Mouse (Mus musculus) hindbrain, embryonic 12.5 days (tissue): ENCODE measurements around the gene Dok7. TPM values are rescaled to one million over a fixed set of nuclear protein-coding genes. Genes with fewer than 3 reads are reported as not detected.

Experiments
- ATAC-seq: fragments of 200-750 bp; cut with Nextera tagmentation; 2 replicates; pipeline ENCODE4 v1.8.0; 2017; ENCODE audit warnings: moderate TSS enrichment; ENCODE audit not compliant: low FRiP score
- H3K27ac ChIP-seq: fragments of 300-500 bp; sonication (generic); 2 replicates; pipeline ENCODE4 v1.5.1; 2016; ENCODE audit warnings: mild to moderate bottlenecking
- H3K27me3 ChIP-seq: fragments of 300-500 bp; sonication (generic); 2 replicates; pipeline ENCODE4 v1.6.1; 2016; ENCODE audit warnings: mild to moderate bottlenecking
- H3K36me3 ChIP-seq: fragments of 300-500 bp; sonication (generic); 2 replicates; pipeline ENCODE4 v1.6.1; 2016; ENCODE audit warnings: mild to moderate bottlenecking
- H3K4me1 ChIP-seq: fragments of 300-500 bp; sonication (generic); 2 replicates; pipeline ENCODE4 v1.6.1; 2016
- H3K4me2 ChIP-seq: fragments of 300-500 bp; sonication (generic); replicated peaks from 2 replicates; pipeline ENCODE4 v1.6.1; 2016; ENCODE audit warnings: mild to moderate bottlenecking
- H3K4me3 ChIP-seq: fragments of 300-500 bp; sonication (generic); 2 replicates; pipeline ENCODE4 v1.5.1; 2016; ENCODE audit warnings: mild to moderate bottlenecking
- H3K9ac ChIP-seq: fragments of 300-500 bp; sonication (generic); 2 replicates; pipeline ENCODE4 v1.6.1; 2016; ENCODE audit warnings: mild to moderate bottlenecking, moderate library complexity
- H3K9me3 ChIP-seq: fragments of 300-500 bp; sonication (generic); replicated peaks from 2 replicates; pipeline ENCODE4 v1.6.1; 2016; ENCODE audit warnings: mild to moderate bottlenecking
- WGBS: fragments of 180-500 bp; shearing (Covaris S2); methylation state at CpG from one replicate; pipeline ENCODE4 v1.1.7; 2016; 5-methylcytosine and 5-hydroxymethylcytosine counted together
- polyA plus RNA-seq: library from polyadenylated mRNA; unstranded; fragments of >200 nt; fragmentation: Nextera tagmentation; extraction: Ambion mirVana; gene quantifications from 2 replicates; pipeline ENCODE4 v1.2.1, GENCODE M21; 2016

Gene Dok7
- polyA plus RNA-seq, 1 experiment from 2014 or later: 1.5 TPM

DNA sequence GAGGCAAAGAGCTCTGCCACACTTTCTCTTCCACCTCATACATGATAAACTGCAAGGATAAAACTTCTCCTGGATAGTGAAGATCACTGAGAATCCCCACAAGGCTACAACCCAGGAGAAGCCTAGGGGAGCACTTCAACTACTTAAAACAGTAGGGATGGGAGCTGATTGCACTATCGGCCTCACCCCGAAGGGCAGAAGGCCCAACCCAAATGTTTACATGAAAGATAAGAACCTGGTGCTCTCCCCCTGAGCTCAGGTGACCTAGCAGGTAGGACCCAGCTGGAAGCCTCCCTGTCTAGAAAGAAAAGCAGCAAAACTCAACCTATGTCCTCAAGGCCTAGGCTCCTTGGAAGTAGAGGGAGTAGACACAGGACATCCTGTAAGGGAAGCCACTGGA lies 47.0 kb downstream of the Dok7 start:
- peaks cover 41% of the 10 kb centered on the region for H3K36me3 ChIP-seq
- 0 out of 2 replicates have a peak overlapping the region, but pooled peaks have one; percentile 61 for H3K4me3 ChIP-seq
- H3K4me2 ChIP-seq: peak overlapping the region; percentile 74
- no peak overlapping the region for H3K27ac ChIP-seq
- no peak overlapping the region for H3K9ac ChIP-seq
- H3K27me3 ChIP-seq: no peaks in the 10 kb centered on the region
- ATAC-seq: no peak
- H3K9me3 ChIP-seq: no peaks in the 10 kb centered on the region
- WGBS: 91% methylated on average over 2 of the region's 2 CpGs
- peaks cover 24% of the 10 kb centered on the region for H3K4me1 ChIP-seq

DNA sequence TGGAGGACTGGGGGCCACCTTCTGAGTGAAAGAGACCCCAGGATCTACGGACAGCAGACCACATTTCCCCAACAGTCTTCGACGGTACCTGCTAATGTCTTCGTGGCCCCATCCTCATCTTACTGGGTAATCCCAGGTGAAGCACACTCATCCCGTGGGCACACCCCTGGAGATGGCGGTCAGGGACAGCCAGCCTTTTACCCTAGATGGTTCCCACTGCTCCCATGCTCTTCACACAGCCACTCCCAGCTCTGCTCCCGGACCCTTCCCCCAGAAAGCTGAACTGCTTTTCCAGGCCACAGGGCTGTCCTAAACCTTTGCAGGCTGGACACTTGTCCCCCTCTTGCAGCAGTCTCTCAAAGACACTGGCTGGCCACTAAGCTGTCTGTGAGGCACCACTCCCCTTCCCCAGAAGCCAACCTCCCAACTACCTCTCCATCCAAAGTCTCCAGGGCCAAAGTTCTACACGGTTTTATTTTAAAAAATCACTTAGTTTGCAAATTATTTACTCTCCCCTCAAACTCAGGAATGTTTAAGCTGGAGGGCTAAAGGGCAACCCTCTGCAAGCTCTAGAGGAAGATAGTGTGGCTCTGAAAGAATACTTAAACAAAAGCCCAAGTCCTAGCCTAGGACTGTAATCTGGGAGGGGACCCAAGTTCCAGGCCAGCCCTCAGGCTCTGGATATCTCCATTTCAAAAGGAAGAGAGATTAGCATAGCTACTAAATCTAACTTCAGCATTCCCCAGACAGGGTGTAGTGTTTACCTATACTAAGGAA lies 47.8 kb downstream of the Dok7 start:
- 68% methylated on average over 8 of the region's 8 CpGs for WGBS
- H3K27ac ChIP-seq: no peak overlapping the region
- peaks cover 24% of the 10 kb centered on the region for H3K4me1 ChIP-seq

DNA sequence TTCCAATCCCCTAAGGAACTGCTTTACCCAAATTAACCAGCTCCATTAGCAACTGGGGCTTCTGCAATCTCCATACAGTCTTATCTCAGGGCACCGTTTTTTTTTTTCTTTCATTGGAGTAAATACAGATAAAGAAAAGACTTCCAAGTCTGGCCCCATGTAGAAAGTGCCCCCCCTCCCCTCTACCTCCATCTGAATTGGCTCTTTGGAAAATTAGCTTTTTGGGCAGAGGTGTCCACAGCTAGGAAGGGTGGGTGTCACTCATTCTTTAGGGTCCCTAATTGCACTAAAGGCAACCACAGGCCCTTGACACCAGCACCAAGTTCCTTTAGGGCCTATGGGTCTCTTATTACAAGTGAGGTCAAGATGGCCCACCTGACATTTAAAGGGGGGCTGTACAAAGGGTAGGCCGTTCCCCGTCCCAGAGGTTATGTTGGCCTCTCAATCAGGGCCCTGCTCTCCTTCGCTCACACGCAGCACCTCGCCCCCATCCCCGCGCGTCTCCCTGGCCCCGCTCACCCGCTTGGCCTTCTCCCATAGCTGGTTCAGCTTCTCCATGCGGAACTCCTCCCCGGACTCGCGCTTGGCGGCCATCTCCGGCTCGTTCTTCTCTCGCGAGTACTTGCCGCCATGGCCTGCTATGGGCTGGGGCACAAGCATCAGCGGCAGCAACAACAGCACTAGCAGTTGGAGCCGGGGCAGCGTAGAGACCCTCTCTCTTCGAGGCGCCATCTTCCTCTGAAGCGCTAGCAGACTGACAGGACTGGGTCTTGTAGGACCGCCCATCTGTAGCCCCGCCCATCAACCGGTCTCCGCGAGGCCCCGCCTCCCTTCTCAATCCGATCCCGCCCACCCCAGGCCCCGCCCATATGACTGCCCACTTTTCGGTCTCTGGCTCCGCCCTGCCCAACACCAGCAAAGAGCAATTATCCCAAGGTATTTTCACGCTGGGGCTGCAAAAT lies 48.7 kb downstream of the Dok7 start, which contains the start of gene Lrpap1:
Gene Lrpap1 (minus strand): TSS at position 807 of the 962 bp plus-strand sequence.
- under 1% methylated on average over 33 of the region's 39 CpGs for WGBS
- Histone ChIP-seq H3K4me1 (peaks cover 24% of the 10 kb centered on the region), H3K36me3 (peaks cover 24% of the 10 kb centered on the region), H3K9me3 (no peaks in the 10 kb centered on the region), H3K27me3 (no peaks in the 10 kb centered on the region), H3K27ac (peak within 1 kb of the TSS; percentile 82), H3K4me3 (peak within 1 kb of the TSS; percentile 61), H3K4me2 (peak within 1 kb of the TSS; percentile 74), H3K9ac (peak within 1 kb of the TSS; percentile 82)
- peak; percentile 96 for ATAC-seq

More for the DNA sequence above, 47.8 kb downstream of the Dok7 start:
- H3K4me3 ChIP-seq: peak overlapping the region; percentile 61
- H3K9me3 ChIP-seq: no peaks in the 10 kb centered on the region
- peaks cover 33% of the 10 kb centered on the region for H3K36me3 ChIP-seq
- H3K4me2 ChIP-seq: peak overlapping the region; percentile 74
- H3K9ac ChIP-seq: peak overlapping the region; percentile 82; the same call in 1 of the 2 replicates
- ATAC-seq: no peak
- H3K27me3 ChIP-seq: no peaks in the 10 kb centered on the region

DNA sequence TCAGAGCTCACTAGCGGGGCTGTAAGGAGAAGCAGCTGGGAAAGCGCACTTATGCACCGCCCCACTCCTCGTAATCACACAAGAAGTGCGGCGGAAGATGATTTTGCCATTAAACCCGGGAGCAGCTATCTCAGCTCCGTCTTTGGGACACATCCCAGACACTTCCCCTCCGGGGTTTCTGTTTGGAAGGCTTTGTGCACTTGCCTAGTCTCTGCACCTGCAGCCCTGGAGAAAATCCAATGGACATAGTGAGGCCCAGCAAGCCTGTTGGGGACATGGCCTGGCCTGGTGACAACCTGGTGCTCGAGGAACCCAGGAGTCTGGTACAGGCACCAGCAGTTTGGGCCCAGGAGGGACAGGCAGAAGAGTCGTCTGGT lies 49.3 kb downstream of the Dok7 start:
- H3K4me3 ChIP-seq: peak overlapping the region; percentile 61
- H3K9me3 ChIP-seq: no peaks in the 10 kb centered on the region
- H3K9ac ChIP-seq: peak overlapping the region; percentile 57
- H3K4me2 ChIP-seq: peak overlapping the region; percentile 74
- H3K4me1 ChIP-seq: peaks cover 24% of the 10 kb centered on the region
- WGBS: 9% methylated on average over 11 of the region's 11 CpGs
- ATAC-seq: no peak
- no peaks in the 10 kb centered on the region for H3K27me3 ChIP-seq
- peaks cover 18% of the 10 kb centered on the region for H3K36me3 ChIP-seq
- H3K27ac ChIP-seq: peak overlapping the region; percentile 67

DNA sequence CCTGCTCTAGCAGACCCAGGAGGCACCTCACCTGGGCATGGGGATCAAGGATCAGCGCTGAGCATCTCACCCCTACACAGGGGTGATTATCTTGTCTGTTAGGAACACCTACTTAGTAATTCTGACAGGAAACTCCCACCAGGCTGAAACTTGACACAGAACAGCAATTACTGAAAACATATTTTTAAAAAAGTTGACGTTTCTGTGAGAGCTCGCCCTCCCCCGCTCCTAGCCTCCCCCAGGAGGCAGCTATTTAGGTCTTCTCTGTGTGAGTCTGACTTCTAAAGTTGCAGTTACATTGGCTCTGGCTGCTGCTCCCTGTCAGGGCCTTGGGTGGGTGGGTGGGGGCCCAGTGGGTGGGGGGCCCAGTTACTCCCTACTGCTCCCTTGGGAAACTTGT lies 55.9 kb downstream of the Dok7 start:
- Histone ChIP-seq H3K4me1 (no peaks in the 10 kb centered on the region), H3K9me3 (no peaks in the 10 kb centered on the region), H3K27me3 (no peaks in the 10 kb centered on the region), H3K4me2 (no peak overlapping the region), H3K4me3 (no peak overlapping the region), H3K36me3 (no peaks in the 10 kb centered on the region), H3K9ac (no peak overlapping the region), H3K27ac (no peak overlapping the region)
- no peak for ATAC-seq
- 63% methylated on average over 4 of the region's 4 CpGs for WGBS

DNA sequence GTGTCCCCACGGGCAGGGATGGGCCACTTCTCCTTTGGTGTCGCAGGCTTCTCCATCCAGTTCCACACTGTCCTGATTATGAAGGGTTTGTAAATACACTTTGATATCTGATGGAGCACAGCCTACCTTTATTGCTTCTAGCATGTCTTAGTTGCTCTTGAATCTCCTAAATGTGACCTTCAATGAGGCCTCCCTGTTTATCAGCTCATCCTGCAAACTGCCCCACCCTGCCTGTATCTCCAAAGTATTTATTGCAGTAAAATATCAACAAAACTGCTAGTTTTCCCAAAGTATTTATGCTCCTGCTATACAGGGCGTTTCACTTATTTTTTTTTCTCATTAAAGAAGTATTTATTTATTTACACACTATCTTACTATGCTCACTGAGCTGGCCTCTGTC lies 59.4 kb downstream of the Dok7 start:
- Histone ChIP-seq H3K36me3 (no peaks in the 10 kb centered on the region), H3K9me3 (no peaks in the 10 kb centered on the region), H3K9ac (no peak overlapping the region), H3K4me2 (no peak overlapping the region), H3K4me1 (no peaks in the 10 kb centered on the region), H3K4me3 (no peak overlapping the region), H3K27me3 (no peaks in the 10 kb centered on the region), H3K27ac (no peak overlapping the region)
- no peak for ATAC-seq
- 73% methylated on average over 3 of the region's 3 CpGs for WGBS

DNA sequence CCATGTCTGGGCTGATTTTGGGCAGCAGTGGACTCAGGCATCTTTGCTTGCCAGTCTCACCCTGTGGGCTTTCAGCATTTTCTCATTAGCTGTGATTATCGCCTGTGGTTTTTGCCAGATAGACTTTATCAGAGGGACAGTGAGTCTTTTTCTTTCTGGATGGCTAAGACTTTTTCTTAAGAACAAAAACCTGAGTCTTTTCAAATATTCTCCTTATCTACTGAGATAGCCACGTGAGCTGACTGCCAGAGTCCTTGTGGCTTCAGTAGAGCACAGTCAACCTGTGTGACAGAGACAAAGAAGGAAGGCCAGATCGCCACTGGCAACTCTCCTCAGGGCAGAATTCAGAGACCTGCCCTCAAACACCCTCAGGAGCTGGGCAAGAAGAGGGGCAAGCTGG lies 61.1 kb downstream of the Dok7 start:
- H3K4me1 ChIP-seq: no peaks in the 10 kb centered on the region
- 75% methylated on average over 3 of the region's 3 CpGs for WGBS
- no peaks in the 10 kb centered on the region for H3K9me3 ChIP-seq
- no peak overlapping the region for H3K4me2 ChIP-seq
- no peak for ATAC-seq
- no peak overlapping the region for H3K27ac ChIP-seq
- no peaks in the 10 kb centered on the region for H3K27me3 ChIP-seq
- H3K4me3 ChIP-seq: no peak overlapping the region
- no peaks in the 10 kb centered on the region for H3K36me3 ChIP-seq
- no peak overlapping the region for H3K9ac ChIP-seq

DNA sequence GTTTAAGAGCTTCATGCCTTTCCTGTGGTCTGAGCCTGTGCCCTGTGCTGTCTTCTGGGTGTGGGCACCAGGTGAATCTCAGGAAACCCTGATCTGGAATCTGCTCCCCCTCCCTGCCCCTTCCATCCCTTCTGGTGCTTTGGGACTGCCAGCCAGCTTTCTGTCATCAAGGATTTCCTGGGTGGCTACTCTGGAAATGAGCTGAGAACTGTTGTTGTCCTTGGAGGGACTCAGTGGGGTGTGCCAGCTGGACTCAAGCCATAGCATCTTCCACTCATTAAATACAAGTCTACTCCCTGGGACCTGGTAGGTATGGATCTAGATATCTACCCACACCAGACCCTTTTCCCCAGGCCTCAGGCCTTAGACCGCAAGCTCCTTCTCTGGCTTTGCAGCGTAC lies 61.9 kb downstream of the Dok7 start:
- Histone ChIP-seq H3K36me3 (no peaks in the 10 kb centered on the region), H3K9ac (no peak overlapping the region), H3K9me3 (no peaks in the 10 kb centered on the region), H3K4me2 (no peak overlapping the region), H3K27ac (no peak overlapping the region), H3K4me1 (no peaks in the 10 kb centered on the region), H3K4me3 (no peak overlapping the region), H3K27me3 (no peaks in the 10 kb centered on the region)
- ATAC-seq: no peak
- WGBS: 97% methylated on average over 2 of the region's 2 CpGs

DNA sequence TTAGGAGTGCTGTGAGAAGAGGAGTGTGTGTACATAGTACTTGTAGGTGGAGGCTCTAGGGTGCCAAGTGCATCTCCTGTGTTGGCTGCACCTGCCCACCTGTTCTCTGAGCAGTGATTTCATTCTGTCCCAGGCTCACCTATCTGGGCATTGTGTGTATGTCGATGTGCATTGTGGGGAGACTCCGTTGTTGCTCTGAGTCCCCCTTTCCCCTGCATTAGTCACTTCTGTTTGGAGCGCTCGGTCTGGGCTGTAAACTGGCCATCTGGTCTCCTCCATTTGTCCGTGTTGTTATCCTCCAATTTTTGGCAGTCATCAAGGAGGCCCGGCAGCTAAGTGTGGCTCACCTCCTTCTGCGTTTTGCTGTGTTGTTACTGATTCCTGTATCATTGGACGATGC lies 63.5 kb downstream of the Dok7 start:
- Histone ChIP-seq H3K27ac (no peak overlapping the region), H3K9ac (no peak overlapping the region), H3K4me2 (no peak overlapping the region), H3K4me1 (no peaks in the 10 kb centered on the region), H3K27me3 (no peaks in the 10 kb centered on the region), H3K4me3 (no peak overlapping the region), H3K36me3 (no peaks in the 10 kb centered on the region), H3K9me3 (no peaks in the 10 kb centered on the region)
- WGBS: 92% methylated on average over 8 of the region's 8 CpGs
- no peak for ATAC-seq

DNA sequence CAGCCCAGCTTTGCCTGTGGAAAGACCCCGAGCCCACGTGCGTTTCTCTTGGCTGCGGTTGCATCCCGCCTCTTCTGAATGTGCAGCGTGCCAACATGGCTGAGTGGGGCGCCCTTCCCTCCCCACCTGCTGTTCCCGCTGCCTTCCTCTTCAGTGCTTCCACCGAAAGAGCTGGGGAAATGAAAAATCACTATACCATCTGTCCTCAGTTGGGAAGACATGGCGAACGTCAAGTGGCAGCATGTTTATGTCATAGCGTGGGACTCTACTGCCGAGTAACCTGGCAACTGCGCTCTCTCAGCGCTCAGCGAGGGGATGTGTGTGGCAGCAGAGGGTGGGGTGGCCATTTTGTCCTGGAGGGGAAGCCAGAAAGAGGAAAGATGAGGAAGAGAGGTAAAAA lies 72.6 kb downstream of the Dok7 start:
- no peak overlapping the region for H3K9ac ChIP-seq
- ATAC-seq: no peak
- WGBS: 87% methylated on average over 16 of the region's 16 CpGs

DNA sequence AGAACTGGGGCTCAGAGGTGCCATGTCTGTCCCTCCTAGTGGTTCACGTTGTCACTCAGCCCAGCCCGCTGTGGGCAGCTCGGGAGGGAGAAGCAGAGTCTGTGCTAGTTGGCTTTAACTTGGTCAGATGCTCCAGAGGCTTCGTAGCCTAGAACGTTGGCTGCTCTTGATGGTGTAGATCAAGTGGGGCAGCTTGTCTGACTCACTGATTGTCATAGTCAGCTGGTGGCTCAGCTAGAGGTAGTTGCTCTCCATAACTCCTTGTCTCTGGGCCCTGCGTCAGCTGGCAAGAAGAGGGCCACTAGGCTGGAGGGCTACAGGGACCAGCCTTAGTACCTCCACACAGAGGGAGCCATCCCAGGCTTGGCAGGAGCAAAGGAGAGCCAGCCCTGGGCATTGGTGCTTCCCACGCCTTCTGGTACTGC lies 73.2 kb downstream of the Dok7 start:
- no peak for ATAC-seq

More for the DNA sequence above, 72.6 kb downstream of the Dok7 start:
- Histone ChIP-seq H3K4me1 (no peaks in the 10 kb centered on the region), H3K9me3 (no peaks in the 10 kb centered on the region), H3K27ac (no peak overlapping the region), H3K36me3 (no peaks in the 10 kb centered on the region), H3K4me2 (no peak overlapping the region), H3K27me3 (no peaks in the 10 kb centered on the region; the same call in 1 of the 2 replicates), H3K4me3 (no peak overlapping the region)

DNA sequence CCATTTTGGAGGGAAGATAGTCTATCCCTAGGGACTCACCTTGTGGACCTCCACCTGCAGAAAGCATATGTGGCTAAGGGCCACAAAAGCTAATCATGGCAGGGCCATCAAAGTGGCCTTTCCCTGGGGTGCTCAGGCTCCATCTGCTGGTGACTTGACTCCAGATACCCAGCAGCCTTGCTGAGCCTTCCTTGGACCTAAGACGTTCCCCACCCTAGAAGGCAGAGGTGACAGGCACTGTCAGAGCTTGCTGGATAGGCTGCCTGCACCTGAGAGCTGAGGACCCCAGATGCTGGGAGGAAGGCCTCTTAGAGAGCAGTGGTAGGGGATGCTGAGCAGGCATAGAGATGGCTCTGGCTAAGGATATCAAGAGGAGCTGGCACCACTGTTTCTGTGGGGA lies 74.7 kb downstream of the Dok7 start:
- Histone ChIP-seq H3K9me3 (no peaks in the 10 kb centered on the region), H3K27me3 (no peaks in the 10 kb centered on the region; the same call in 1 of the 2 replicates), H3K4me1 (no peaks in the 10 kb centered on the region), H3K36me3 (no peaks in the 10 kb centered on the region), H3K9ac (no peak overlapping the region), H3K4me2 (no peak overlapping the region), H3K4me3 (no peak overlapping the region), H3K27ac (no peak overlapping the region)
- 29% methylated on average over 1 of the region's 1 CpGs for WGBS
- ATAC-seq: no peak

More for the DNA sequence above, 73.2 kb downstream of the Dok7 start:
- Histone ChIP-seq H3K4me2 (no peak overlapping the region), H3K36me3 (no peaks in the 10 kb centered on the region), H3K4me1 (no peaks in the 10 kb centered on the region), H3K9me3 (no peaks in the 10 kb centered on the region), H3K4me3 (no peak overlapping the region), H3K27me3 (no peaks in the 10 kb centered on the region; the same call in 1 of the 2 replicates), H3K27ac (no peak overlapping the region), H3K9ac (no peak overlapping the region)
- WGBS: 93% methylated on average over 7 of the region's 7 CpGs
